Mouse (Mus musculus) ES-CJ7 (cell line): ENCODE results near the gene Arpp21.

Experiments
- DNase-seq: peaks from one replicate; pipeline ENCODE4 v3.0.0; 2011; ENCODE audit warnings: low read depth, low spot score

Arpp21 gene

DNA sequence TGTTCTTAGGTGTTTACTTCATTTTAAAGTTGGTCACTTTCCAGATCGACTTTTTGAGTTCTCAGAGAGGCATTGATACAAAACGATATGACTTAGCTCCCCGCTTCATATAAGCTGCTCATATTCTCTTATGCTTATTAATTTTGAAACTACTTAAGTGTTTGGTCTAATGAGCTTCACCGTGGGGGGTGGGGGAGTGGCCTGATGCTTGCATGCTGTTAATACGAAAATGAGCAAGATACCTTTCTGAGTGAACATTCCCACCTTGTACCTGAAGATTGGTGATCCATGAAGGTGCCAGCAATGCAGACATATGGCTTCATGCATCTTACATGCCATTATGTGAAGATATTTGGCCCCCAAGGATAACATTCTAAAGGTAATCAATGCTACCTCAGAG, 4.4 kb downstream of the Arpp21 start:
- no peak for DNase-seq

DNA sequence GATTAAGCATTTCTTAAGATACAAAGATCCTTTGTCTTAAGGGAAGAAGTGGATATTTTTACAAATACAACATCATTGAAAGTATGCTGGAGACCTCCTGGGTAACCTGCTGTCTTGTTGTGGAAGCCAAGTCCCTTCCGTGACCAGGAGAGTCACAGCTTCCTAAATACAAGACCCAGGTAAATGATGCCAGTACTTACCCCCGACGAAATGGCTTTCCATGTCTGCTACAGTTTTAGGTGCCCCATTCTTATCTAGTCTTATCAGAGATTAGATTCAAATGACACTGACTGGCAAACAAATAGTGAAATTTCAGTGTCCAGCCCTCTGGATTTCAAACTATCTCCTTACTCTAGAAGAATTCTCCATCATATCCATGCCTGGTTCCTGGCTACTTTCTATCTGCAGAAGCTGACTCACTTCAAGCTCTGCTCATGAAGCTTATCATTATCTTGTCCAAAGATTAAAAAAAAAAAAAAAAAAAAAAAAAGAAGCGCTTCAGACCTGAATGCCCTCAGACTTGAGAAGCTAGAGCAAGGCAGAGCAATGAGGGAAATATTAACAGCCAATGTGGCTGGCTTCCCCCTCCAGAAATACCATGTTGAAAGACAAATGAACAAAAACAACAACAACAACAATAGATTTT, 4.9 kb downstream of the Arpp21 start:
- no peak for DNase-seq

DNA sequence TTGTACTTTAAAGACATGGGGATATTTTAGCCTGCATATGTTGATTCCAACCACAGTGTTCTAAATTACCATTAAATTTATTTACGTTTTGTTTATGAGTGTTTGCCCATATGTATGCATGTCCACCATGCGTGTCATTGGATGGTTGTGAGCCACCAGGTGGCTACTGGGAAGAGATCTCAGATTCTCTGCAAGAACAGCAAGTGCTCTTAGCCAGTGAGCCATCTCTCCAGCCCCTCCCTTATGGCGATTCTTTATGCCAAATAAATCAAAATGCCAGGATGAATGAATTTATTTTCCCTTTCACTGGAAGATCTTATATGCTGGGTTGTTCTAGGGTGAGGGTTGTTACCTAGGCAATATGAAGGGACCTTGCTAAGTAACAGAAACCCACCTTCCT, 7.3 kb downstream of the Arpp21 start:
- DNase-seq, result no peak

DNA sequence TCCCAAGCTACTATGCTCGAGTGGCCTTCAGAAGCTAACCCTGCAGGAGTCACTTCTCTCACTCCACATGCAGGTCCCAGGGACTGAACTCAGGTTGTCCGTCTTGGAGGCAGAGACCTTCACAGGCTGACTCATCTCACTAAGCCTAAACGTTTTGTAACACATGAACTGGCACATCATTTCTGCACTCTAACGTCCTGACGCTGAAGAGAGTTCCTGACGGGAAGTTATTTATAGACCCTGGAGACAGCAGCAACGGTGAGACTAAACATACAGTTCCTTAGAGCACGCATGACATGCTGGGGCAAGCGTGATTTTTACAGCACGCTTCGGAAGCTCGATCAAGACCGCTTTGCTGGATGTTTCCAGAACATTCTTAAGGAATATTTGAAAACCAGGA, 8.6 kb downstream of the Arpp21 start:
- no peak for DNase-seq

DNA sequence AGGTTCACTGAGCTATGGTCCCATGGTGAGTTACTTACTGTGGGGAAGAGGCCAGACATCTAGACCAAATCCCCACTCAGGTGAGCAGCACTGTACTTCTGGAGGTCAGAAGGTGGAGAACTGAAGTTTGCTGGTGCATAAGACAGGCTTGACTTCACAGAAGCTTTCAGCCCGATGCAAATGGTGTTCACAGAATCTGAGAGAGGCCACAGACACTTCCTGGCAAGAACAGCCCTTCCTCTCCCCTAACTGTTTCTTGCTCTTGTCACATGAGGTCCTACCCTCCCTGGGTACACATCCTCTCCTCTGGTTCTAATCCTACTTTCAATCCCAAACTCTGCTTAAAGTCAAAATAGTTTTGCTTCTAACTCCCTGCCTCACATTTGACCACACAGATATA, 9.2 kb downstream of the Arpp21 start:
- no peak for DNase-seq

DNA sequence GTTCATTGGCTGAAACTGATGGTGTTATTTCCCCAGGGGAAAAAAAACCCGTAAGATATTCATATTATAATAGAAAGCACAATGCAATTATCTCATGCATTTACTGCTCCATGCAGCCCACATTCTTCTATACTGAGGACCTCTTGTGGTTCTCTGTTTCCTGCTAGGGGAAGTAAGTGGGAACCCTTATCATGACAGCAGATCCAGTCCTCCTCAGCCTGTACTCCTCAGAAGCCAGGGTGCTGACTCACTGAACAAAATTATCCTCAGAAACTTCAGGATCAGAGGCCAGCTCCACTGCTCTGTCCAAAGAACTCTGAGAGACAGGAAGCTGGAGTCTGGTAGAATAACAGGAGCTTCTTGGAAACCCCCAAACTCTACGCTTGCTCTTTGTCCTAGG, 10.7 kb downstream of the Arpp21 start:
- DNase-seq, result no peak

DNA sequence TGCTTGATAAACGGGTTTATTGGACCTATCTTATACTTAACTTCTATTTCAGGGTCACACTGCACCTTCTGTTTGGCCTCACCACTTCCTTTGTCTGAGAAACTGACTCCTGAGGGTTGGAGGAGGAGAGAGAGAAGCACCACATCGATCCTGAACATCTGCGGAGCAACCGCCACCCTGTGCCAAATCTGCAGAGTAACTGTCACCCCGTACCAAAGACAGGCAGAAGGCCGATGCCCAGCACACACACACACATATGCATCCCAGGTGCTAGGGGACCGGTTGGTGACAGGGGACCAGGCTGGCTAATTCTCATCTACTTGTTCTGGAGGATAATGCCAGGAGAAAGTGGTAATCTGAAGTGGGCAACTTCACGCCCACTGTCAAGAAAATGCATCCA, 16.4 kb downstream of the Arpp21 start:
- no peak for DNase-seq

DNA sequence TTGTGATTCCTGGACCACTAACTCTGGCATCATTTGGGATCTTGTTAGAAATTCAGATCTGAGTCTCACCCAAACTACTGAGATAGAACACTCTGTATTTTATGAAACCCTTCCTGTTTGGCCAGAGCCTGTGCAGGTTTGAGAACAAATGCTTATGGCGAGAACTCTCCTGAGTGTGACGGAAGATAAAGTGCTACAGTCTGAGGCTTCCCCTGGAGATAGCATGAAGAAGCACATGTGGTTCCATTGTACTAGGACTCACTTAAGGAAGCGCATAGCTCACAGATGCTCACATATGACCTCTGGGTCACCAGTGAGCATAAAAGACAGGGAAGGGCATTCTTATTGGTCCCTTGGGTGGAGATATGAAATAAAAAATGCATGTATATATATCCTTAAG, 17.5 kb downstream of the Arpp21 start:
- DNase-seq, result no peak

DNA sequence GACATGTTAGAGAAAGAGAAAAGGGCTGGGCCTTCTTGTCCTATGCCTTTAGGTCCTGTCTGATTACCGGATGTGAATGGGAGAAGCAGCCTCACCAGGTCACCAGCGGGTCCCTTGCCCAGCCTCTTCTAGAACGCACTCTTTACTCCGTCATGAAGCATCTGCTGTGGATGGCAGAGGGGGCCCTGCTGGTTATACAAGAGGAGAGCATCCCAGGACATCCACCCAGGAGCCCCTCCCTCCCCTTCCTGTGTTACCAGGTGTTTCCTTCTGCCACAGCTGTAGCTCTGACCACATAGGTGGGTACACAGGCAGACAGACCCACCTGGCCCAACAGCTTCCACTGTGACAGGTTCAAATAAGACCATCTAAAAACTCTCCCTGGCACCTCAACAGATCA, 18.6 kb downstream of the Arpp21 start:
- no peak for DNase-seq

DNA sequence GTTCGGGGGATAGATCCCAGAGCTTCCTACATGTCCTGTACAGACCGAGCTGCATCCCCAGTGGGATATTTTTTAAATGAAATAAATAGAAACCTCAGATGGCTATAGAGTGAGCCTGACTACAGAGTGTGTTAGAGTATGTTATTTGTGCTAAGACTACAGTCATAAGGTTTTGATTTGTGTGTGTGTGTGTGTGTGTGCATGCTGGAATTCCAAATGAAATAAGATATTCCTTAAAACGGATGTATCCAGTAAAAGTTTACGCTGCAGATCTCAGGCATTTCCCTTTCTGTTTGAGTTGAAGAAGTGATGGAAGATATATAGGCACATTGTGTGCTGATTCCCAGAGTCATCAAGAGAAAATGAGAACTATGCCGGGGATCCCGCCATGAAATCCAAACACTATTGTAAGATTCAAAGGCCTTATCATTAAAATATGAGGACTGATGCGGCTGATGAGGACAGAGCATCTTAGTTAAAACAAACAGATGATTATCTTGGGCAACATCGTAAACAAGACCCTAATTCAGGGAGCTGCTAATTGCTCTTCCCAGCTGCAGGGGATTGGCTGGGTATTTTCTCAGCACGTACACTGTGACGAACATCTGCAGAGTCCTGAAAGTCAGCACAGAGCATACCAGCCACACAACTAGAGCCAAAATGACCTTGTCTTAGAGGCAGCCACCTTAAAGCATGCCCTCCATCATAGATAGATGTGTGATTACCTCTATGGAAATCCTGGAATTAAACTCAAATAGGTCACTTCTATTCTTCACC, 20.5 kb downstream of the Arpp21 start:
- DNase-seq, result no peak

DNA sequence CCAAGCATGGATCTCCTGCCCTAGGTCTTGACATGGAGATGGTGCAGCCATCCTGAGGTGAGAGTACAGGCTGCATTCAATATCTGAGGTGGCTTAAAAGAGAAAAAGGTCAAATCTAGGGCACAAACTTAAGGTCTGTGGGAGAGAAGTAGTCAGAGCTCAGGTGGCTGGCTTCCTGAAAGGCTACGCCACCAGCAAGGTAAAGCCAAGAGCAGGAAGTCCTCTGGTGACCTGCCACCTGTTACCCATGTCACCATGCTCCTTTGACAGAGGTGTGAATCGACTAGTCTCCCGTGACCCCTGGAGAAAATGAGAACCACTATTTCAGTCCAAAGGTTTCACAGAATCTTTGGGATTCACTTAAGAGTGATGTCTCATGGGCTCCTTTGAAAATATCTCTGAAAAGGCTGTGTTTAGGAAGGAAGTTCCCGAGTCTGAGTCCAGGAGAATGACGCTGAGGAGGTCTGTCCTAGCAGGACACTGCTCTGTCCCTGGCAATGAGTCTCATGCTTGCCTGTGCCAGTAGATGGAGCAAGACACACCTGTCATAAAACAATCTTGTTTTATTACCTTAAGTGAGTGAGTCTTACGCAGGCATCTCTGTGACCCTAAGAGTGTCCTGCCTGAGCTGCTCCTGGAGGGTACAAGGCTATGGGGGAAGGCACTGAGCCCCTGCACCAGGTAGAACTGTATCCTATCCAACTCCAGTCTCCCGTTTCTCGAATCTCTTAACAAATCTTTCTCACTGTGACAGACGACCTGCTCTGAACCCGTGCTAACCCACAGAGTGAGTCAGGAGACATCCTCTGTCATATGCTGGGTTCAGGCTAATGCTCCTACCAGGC, 22.1 kb downstream of the Arpp21 start:
- no peak for DNase-seq

DNA sequence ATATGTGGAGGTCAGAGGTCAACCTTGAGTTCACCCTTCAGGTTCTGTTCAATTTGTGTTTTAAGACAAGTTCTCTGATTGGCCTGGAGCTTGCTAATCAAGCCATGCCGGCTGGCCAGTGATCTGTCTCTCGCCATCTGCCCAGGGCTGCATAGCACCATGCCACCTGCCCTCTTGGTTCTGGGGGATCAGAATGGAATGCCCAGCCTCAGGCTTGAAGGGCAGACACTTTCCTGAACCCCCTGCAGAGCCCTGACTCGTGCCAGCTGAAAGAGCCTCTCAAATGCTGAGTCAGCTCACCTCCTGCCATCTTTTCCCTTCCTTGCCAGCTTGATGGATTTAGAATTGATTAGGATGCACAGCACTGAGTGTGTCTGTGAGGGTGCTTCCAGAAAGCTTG, 25.9 kb downstream of the Arpp21 start:
- no peak for DNase-seq

DNA sequence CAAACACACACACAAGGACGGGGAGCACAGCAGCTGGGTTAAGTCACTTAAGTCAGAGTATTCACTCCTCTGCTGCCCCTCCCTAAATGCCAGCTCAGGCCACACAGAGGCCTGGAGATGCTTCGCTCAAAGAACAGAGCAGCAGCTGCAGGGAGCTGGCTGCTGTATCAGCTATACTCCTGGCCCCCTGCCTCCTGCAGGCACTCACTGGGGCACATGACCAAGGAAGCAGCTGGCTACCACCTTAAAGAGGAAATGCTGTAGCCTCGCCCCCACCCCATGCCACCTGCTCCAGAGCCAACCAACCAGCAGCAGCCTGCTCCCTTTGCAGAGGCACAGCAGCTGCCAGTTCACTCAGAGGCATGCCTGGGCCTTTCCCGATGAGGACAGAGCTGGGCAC, 28.0 kb downstream of the Arpp21 start:
- peak; percentile 5 for DNase-seq

DNA sequence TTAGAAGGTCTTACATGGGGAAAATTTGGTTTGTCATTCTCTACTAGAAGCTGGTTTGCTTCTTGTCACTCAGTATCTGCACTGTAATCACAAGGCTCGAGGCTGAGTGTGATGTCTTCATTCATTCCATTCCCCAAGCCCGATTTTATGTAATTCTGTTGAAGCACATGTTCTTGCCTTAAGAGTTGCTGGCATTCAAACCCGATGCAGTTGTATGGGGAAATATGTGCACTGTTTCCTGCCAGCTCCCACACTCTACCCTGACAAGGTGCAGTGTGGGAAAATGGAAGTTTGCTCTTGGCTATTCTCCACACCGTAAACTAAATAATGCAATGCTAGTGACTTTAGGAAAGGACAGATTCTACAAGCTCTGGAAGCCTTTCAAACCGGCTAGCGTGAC, 37.4 kb downstream of the Arpp21 start:
- DNase-seq, result no peak

DNA sequence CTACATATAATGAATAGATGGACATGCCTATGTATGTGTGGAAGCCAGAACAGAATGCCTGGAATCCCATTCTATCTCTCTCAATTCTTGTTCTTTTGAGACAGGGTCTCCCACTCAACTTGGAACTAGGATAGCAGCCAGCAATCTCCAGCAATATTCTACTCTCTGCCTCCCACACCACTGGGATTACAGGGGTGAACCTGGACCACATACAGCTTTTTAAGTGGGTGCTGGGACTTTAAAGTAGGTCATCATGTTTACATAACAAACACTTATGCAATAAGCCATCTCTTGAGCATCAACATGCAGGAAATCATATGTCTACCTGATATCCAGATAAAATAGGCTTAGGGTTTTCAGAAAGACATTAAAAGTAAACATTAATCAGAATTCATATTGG, 41.7 kb downstream of the Arpp21 start:
- DNase-seq, result no peak

DNA sequence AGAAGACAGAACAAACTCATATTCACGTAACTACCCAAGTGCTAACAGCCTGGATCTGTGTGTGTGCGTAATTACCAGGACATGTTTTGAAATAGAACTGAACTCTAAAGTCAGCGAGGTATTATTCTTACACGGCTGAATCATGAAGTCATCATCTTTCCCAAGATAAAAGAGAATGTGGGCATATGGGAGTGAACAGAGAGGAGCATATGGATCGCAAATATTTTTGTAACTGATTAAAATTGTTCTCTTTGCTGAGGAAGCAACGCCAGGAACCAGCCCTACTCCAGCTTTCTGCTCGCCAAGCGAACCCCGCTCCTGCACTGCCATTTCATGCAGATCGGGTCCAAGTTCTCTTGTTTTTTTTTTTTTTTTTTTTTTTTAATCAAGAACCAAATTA, 46.3 kb downstream of the Arpp21 start:
- DNase-seq, result no peak

DNA sequence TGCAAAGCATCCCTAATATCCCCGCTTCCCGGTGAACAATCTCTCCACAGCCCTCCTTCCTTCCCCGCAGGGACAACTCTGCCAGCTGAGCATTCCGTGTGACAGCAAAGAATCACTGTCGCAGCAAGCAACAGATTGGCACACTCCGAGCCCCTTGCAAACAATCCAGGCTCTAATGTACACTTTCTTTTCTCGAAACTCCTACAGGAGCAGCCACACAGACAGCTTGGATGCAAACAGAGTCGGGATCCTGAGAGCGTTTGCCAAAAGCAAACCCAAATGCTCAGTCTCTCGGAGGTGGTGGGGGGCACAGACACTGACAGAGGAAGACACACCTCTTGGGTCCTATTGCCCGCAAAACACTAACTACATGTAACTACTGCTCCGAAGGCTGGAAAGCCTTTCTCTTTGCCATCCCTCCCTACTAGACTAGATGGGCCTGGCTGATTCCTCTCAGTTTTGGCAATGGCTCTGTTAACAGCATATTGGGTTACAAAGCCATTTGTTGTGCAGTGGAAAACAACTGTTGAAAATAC, 47.3 kb downstream of the Arpp21 start:
- DNase-seq, result no peak

DNA sequence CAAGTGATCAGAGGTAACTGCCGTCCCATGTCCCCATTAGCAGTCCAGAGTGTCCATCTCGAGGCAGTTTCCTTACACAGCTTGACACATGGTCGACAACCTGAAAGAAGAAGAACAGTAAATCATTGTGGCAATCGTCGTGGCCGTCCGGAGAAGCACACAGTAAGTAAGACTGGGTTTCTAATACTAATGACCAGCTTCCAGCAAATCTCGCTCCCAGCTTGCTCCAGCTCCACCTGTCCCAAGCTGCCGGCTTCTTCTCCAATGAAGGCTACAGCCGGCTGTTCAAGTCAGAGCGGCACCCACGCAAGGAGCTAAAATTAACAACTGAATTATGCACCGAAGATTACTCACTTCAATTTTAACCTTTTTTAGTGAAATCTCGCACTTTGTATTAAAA, 48.1 kb downstream of the Arpp21 start:
- no peak for DNase-seq

DNA sequence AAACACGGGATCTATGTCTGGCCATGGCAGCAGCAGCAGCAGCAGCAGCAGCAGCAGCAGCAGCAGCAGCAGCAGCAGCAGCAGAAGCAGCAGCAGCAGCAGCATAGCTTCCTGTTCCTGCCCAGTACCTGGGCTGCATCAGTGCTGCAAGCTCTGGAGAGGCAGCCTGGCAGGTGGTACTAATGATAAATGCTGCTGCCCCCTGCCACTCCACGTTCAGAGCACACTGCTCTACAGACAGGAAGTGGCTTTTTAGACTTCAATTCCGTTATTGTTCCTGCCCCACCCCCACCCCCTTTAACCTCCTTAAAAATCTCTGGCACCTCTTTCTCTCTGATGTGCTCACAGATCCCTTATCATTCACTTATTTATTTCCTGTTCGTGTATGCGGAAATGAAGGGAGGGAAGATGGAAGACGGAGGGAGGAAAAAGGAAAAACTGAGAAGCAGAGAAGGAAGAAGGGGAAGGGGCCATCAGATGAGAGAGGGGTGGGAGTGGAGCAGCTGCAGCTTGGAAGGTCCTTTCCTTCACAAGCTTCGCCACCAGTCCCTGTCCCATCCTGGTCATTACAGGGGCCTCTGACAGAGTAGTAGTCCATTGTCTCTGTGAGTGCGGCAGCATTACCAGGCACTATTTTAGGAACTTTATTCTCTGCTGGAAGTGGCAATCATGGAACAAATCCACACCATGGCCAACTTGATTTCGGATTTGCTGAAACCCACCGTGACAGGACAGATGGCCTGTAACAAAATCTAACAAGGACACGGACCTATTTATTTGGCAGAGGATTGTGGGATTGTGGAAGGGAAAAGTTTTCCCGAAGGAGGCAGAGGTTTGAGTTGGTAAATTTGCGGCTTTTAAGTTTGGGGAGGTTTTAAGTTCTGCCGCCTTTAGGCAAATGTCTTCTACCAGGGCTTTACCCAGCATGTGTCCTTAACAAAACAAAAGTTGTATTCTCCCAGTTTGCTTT, 49.1 kb downstream of the Arpp21 start:
- DNase-seq, result no peak

DNA sequence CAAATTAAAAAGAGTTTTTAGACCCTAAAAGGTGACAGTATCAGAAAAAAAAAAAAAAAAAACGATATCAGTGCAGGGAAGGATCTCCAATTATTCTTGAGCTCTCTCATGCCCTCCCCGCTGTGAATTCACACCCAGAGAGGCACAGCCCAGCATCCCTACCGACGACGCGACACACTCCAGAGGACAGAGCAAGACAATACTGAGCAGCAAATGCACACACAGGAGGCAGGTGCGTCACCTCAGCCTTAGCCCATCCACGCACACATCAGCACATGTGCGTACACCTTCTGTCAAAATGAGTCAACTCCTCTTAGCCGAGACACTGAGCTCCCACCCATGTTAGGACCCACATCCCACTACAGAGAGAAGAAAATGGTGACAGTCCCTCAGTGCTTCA, 50.0 kb downstream of the Arpp21 start:
- DNase-seq, result no peak

DNA sequence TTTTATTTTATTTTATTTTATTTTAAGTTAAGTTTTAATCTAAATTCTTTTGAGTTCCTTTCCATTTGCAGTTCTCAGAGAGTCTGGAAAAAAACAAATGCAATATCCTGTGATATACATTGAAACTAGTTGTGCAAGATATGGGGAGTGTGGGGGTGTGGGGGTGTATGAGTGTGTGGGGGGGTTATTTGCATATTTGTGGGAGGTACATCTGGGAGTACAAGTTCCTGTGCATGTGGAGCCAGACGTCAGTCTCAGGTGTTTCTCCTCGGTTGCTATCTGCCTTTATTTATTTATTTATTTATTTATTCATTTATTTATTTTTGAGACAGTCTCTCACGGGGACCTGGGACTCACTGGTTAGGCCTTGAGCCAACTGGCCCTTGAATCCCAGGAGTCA, 53.0 kb downstream of the Arpp21 start:
- no peak for DNase-seq
